ENCODE assay signal across 8 mouse cellular contexts in the genomic region with DNA sequence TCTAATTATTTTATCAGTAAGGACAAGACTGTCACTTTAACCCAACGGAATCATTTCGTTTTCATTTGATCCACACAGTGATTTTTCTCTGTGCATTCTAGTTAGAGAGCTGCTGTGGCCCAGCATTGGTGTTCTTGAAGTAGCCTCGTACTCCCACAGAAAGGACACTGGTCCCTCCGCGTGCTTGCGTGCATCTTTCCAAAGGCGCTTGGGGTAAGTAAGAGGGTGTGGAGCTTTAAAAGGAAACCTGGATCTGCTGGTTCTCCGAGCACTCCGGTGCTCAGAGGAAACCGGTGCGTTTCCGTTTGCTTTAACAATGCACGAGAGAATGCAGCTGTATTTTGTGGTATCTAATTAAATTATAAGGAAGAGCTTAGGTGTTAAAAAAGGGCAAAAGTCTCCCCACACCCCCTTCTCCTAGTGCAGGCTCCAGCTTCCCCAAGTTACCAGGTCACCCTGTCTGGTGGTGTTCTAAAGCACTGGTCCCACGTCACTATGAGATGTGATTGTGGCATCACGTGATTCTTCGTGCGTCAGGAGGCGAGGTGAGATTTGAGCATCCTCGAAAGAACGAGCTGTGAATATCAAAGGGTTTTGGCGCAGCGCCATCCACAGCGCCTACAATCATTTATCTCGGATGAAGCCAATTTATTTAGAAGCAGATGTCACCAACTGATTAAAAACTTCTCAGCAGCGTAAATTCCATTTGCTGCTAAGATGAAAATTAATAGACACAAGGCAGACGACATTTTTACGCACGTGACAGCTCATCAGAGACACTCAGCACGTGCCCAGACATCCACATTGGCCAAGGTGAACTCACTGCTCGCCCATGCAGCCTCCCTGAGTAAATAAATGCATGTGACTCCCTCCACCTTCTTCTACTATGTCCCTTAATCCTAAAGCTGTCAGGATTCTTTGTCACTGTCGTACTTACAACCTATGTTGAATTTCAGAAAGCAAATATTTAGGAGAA. TPM values are rescaled to one million over a fixed set of nuclear protein-coding genes. Genes with fewer than 3 reads are reported as not detected.
DNase-seq lines count a peak whose midpoint lies in the region; ATAC-seq and TF ChIP-seq lines count a peak whose summit lies in the region.

No protein-coding gene starts in this region.

- DNase-seq in embryo, embryonic 10 days (ENCODE audit: low spot score): peak; percentile 23
- no peak for DNase-seq in embryo, embryonic 9.5 days (ENCODE audit: extremely low spot score)
- peak; percentile 44 for DNase-seq in MEL (ENCODE audit: low read depth, low spot score)
- DNase-seq in embryonic facial prominence, embryonic 14.5 days (ENCODE audit: low spot score): peak; percentile 22
- DNase-seq in urinary bladder, postnatal 10 days (ENCODE audit: low spot score): no peak
- DNase-seq in thymus, postnatal 36 days: no peak

- no peaks in the 10 kb centered on the region for H3K27me3 ChIP-seq in MEL (ENCODE audit: control insufficient read depth in 1 of 2, insufficient read depth in 2 of 2, low read length in 2 of 2)
- no peaks in the 10 kb centered on the region for H3K27me3 ChIP-seq in embryonic facial prominence, embryonic 14.5 days (replicated peaks; ENCODE audit: control insufficient read depth, insufficient read depth, low read length)
- H3K27me3 ChIP-seq in intestine, postnatal 0 days (replicated peaks; ENCODE audit: control insufficient read depth, insufficient read depth, low read length): no peaks in the 10 kb centered on the region; the same call in 1 of the 2 replicates
- peaks cover 5% of the 10 kb centered on the region; the same call in 1 of the 2 replicates for H3K27me3 ChIP-seq in midbrain, embryonic 12.5 days

- WGBS in embryonic facial prominence, embryonic 14.5 days: 17% methylated on average over 31 of the region's 31 CpGs
- 16% methylated on average over 31 of the region's 31 CpGs for WGBS in intestine, postnatal 0 days
- WGBS in midbrain, embryonic 12.5 days: 19% methylated on average over 31 of the region's 31 CpGs

- H3K9me3 ChIP-seq in MEL (replicated peaks; ENCODE audit: insufficient read depth, low read length): no peaks in the 10 kb centered on the region
- no peaks in the 10 kb centered on the region for H3K9me3 ChIP-seq in embryonic facial prominence, embryonic 14.5 days (ENCODE audit: control insufficient read depth, low read length)
- H3K9me3 ChIP-seq in intestine, postnatal 0 days (ENCODE audit: control insufficient read depth): no peaks in the 10 kb centered on the region
- no peaks in the 10 kb centered on the region for H3K9me3 ChIP-seq in midbrain, embryonic 12.5 days

- no peak for TF ChIP-seq CTCF in MEL (IDR thresholded peaks at IDR 0.05 in 2 of 3, conservative IDR thresholded peaks at IDR 0.05 in 1 of 3; ENCODE audit: control insufficient read depth in 1 of 3, insufficient read depth in 1 of 3, low read depth in 2 of 3, low read length in 3 of 3, poor library complexity in 1 of 3, severe bottlenecking in 1 of 3)
- no peak for TF ChIP-seq CTCF in intestine, postnatal 0 days (IDR thresholded peaks at IDR 0.05; ENCODE audit: low read depth)

- peak; percentile 50; the same call in 1 of the 2 replicates for ATAC-seq in embryonic facial prominence, embryonic 14.5 days (ENCODE audit: low read depth)
- ATAC-seq in intestine, postnatal 0 days: no peak
- peak; percentile 81 for ATAC-seq in midbrain, embryonic 12.5 days (ENCODE audit: low FRiP score, low read depth)

- H3K36me3 ChIP-seq in MEL (ENCODE audit: control insufficient read depth in 1 of 2, insufficient read depth in 2 of 2, low read length in 2 of 2): peaks cover 0 to 11% of the 10 kb centered on the region in 2 experiments; a peak in 2 of 4 replicates
- H3K36me3 ChIP-seq in embryonic facial prominence, embryonic 14.5 days (ENCODE audit: control insufficient read depth, insufficient read depth, low read length): no peaks in the 10 kb centered on the region
- no peaks in the 10 kb centered on the region for H3K36me3 ChIP-seq in intestine, postnatal 0 days (ENCODE audit: control insufficient read depth, insufficient read depth)
- H3K36me3 ChIP-seq in midbrain, embryonic 12.5 days: no peaks in the 10 kb centered on the region

- no peaks in the 10 kb centered on the region for H3K79me2 ChIP-seq in MEL (ENCODE audit: control insufficient read depth, insufficient read depth, low read length, poor library complexity)

- H3K4me2 ChIP-seq in embryonic facial prominence, embryonic 14.5 days (ENCODE audit: low read depth, low read length): peak overlapping the region; percentile 46
- peak overlapping the region; percentile 38; the same call in 1 of the 2 replicates for H3K4me2 ChIP-seq in intestine, postnatal 0 days (replicated peaks; ENCODE audit: low read depth)
- H3K4me2 ChIP-seq in midbrain, embryonic 12.5 days (replicated peaks): peak overlapping the region; percentile 59

- H3K9ac ChIP-seq in MEL (ENCODE audit: control insufficient read depth, low read depth, low read length, poor library complexity, severe bottlenecking): no peak overlapping the region
- H3K9ac ChIP-seq in embryonic facial prominence, embryonic 14.5 days (ENCODE audit: low read depth, low read length): no peak overlapping the region; the same call in 1 of the 2 replicates
- H3K9ac ChIP-seq in intestine, postnatal 0 days (ENCODE audit: low read depth, low read length): no peak overlapping the region
- peak overlapping the region; percentile 46; the same call in 1 of the 2 replicates for H3K9ac ChIP-seq in midbrain, embryonic 12.5 days (replicated peaks)

- H3K4me1 ChIP-seq in MEL (ENCODE audit: control insufficient read depth in 1 of 2, insufficient read depth in 2 of 2, low read length in 2 of 2): peaks cover 3 to 11% of the 10 kb centered on the region in 2 experiments
- peaks cover 3% of the 10 kb centered on the region; the same call in 1 of the 2 replicates for H3K4me1 ChIP-seq in embryonic facial prominence, embryonic 14.5 days (ENCODE audit: control insufficient read depth, insufficient read depth, low read length)
- no peaks in the 10 kb centered on the region for H3K4me1 ChIP-seq in intestine, postnatal 0 days (replicated peaks; ENCODE audit: control insufficient read depth, insufficient read depth, low read length)
- no peaks in the 10 kb centered on the region for H3K4me1 ChIP-seq in midbrain, embryonic 12.5 days

- no peak for TF ChIP-seq RAD21 in MEL (IDR thresholded peaks at IDR 0.05; ENCODE audit: low read depth, low read length)

- no peak overlapping the region for H3K4me3 ChIP-seq in MEL (ENCODE audit: control insufficient read depth in 1 of 2, insufficient read depth in 1 of 2, low read depth in 2 of 2, low read length in 2 of 2)
- H3K4me3 ChIP-seq in embryonic facial prominence, embryonic 14.5 days (ENCODE audit: low read depth, low read length): peak overlapping the region; percentile 7
- H3K4me3 ChIP-seq in intestine, postnatal 0 days (ENCODE audit: low read depth, low read length): no peak overlapping the region
- peak overlapping the region; percentile 35 for H3K4me3 ChIP-seq in midbrain, embryonic 12.5 days

- peak in 1 of 2 experiments; percentile 23; a peak in 1 of 4 replicates for TF ChIP-seq EP300 in MEL (IDR thresholded peaks at IDR 0.05; ENCODE audit: low read depth in 1 of 2, low read length in 2 of 2)

- no peak overlapping the region for H3K27ac ChIP-seq in MEL (ENCODE audit: control insufficient read depth, low read depth, low read length)
- H3K27ac ChIP-seq in embryonic facial prominence, embryonic 14.5 days (replicated peaks; ENCODE audit: low read depth, low read length): no peak overlapping the region
- H3K27ac ChIP-seq in intestine, postnatal 0 days (ENCODE audit: low read depth, low read length): no peak overlapping the region
- peak overlapping the region; percentile 64 for H3K27ac ChIP-seq in midbrain, embryonic 12.5 days (replicated peaks)

- no peak for TF ChIP-seq POLR2A in MEL (IDR thresholded peaks at IDR 0.05; ENCODE audit: control insufficient read depth in 1 of 2, insufficient read depth in 1 of 2, low read depth in 1 of 2, low read length in 2 of 2, poor library complexity in 1 of 2)

TF ChIP-seq in MEL, 35 proteins besides CTCF, POLR2A, EP300 and RAD21:
- TF ChIP-seq BHLHE40 (IDR thresholded peaks at IDR 0.05; ENCODE audit: borderline replicate concordance, low read depth, low read length): peak; percentile 85
- TF ChIP-seq NELFE (IDR thresholded peaks at IDR 0.05; ENCODE audit: low read depth, low read length): no peak
- TF ChIP-seq MYC (IDR thresholded peaks at IDR 0.05; ENCODE audit: low read depth, low read length): 0 out of 2 replicates have a peak, but pooled peaks have one; percentile 33
- TF ChIP-seq GATA1 (IDR thresholded peaks at IDR 0.05; ENCODE audit: low read depth, low read length): peak; percentile 26; the same call in 1 of the 2 replicates
- TF ChIP-seq TCF12 (IDR thresholded peaks at IDR 0.05; ENCODE audit: low read depth, low read length): 0 out of 2 replicates have a peak, but pooled peaks have one; percentile 26
- TF ChIP-seq MAX (IDR thresholded peaks at IDR 0.05; ENCODE audit: low read length): peak; percentile 60; the same call in 1 of the 2 replicates
- no peak for TF ChIP-seq MAFK (IDR thresholded peaks at IDR 0.05; ENCODE audit: borderline replicate concordance, low read depth, low read length)
- TF ChIP-seq USF1 (IDR thresholded peaks at IDR 0.05; ENCODE audit: low read depth, low read length): peak; percentile 73
TF ChIP-seq in MEL: peak in this region for 6.

RNA-seq across cellular contexts. Expression of gene Dner, which starts 14.1 kb away (rescaled TPM):
- total RNA-seq in MEL (2012; rRNA removed): not detected in 2 replicates
- polyA plus RNA-seq in MEL (2012; ENCODE audit: insufficient read depth in 1 of 2, insufficient read length in 2 of 2, low read depth in 1 of 2, low replicate concordance in 2 of 2, missing spikeins in 1 of 2): not detected
- polyA plus RNA-seq in embryonic facial prominence, embryonic 14.5 days (2014; fragmentation: Nextera tagmentation; extraction: Ambion mirVana): 12.6 and 13.3 TPM in 2 replicates
- polyA plus RNA-seq in intestine, postnatal 0 days (2015; fragmentation: Nextera tagmentation; extraction: Ambion mirVana): 2.1 and 2.7 TPM in 2 replicates
- 76.4 and 78.0 TPM in 2 replicates for polyA plus RNA-seq in midbrain, embryonic 12.5 days (2016; fragmentation: Nextera tagmentation; extraction: Ambion mirVana)

Comparison
In these comparisons a context has a peak if more than half of its experiments do, and no peak if none do; other contexts are left out.
1. DNase-seq: peak in embryo, embryonic 10 days (single experiment), MEL (single experiment) and embryonic facial prominence, embryonic 14.5 days (single experiment); none in embryo, embryonic 9.5 days (single experiment), urinary bladder, postnatal 10 days (single experiment) and thymus, postnatal 36 days (0 of 2).
2. H3K4me3 ChIP-seq: peak in embryonic facial prominence, embryonic 14.5 days (single experiment) and midbrain, embryonic 12.5 days (single experiment); none in MEL (0 of 2) and intestine, postnatal 0 days (single experiment).
3. Peak in every context shown above with its lines, with median percentiles within 50 percentile points of each other: H3K4me2 ChIP-seq.